Mouse (Mus musculus) lung, adult 2 months (tissue): ENCODE measurements around the gene Ano4.

Experiments
- CTCF ChIP-seq: fragments of 200-500 bp; IDR thresholded peaks from 2 replicates; pipeline ENCODE4 v1.5.1; 2011; ENCODE audit warnings: mild to moderate bottlenecking, low read length, control low read depth; ENCODE audit not compliant: insufficient read depth
- POLR2A ChIP-seq: fragments of 200-500 bp; IDR thresholded peaks from 2 replicates; pipeline ENCODE4 v1.6.1; 2011; ENCODE audit warnings: low read depth, mild to moderate bottlenecking, control low read depth, low read length, borderline replicate concordance; ENCODE audit errors: extremely low read depth

DNA sequence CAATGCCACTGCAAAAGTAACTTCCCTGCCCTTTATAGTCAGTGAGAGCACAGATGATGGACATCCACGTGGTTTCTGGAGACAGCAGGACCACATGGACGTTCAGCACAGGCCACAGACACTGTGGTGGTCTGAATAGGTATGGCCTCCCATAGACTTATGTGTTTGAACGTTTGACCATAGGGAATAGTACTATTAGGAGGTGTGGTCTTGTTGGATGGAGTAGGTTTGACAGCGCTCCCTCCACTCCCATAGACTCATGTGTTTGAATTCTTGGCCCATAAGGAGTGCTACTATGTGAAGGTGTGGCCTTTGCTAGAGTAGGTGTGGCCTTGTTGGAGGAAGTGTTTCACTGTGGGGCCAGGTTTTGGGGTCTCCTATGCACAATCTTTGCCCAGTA is 33.2 kb upstream of the Ano4 start:
- TF ChIP-seq CTCF (no peak), POLR2A (no peak)
